Mouse (Mus musculus): ENCODE results near the gene Ctsa. TPM values are rescaled to one million over a fixed set of nuclear protein-coding genes. Genes with fewer than 3 reads are reported as not detected.

Ctsa gene
- polyA plus RNA-seq, 1 experiment from 2014 or later: 101 TPM

Other genes with a start within 250 kb of the Ctsa start
- not detected in 2 replicates for gene Wfdc6a, start 247.4 kb upstream of the Ctsa start, polyA plus RNA-seq (2015; fragmentation: Nextera tagmentation; extraction: Ambion mirVana)
- not detected in 2 replicates for gene Eppin, start 239.3 kb upstream of the Ctsa start, polyA plus RNA-seq (2015; fragmentation: Nextera tagmentation; extraction: Ambion mirVana)
- gene Wfdc6b, start 219.4 kb upstream of the Ctsa start, polyA plus RNA-seq (2015; fragmentation: Nextera tagmentation; extraction: Ambion mirVana): not detected in 2 replicates
- not detected in 2 replicates for gene Wfdc8, start 219.2 kb upstream of the Ctsa start, polyA plus RNA-seq (2015; fragmentation: Nextera tagmentation; extraction: Ambion mirVana)
- gene Wfdc16, start 194.1 kb upstream of the Ctsa start, polyA plus RNA-seq (2015; fragmentation: Nextera tagmentation; extraction: Ambion mirVana): not detected in 2 replicates
- gene Wfdc10, start 176.8 kb upstream of the Ctsa start, polyA plus RNA-seq (2015; fragmentation: Nextera tagmentation; extraction: Ambion mirVana): not detected in 2 replicates
- gene Wfdc9, start 176.3 kb upstream of the Ctsa start, polyA plus RNA-seq (2015; fragmentation: Nextera tagmentation; extraction: Ambion mirVana): 0.34 TPM in 1 of 2 replicates, not detected in the other
- not detected in 2 replicates for gene Wfdc11, start 158.8 kb upstream of the Ctsa start, polyA plus RNA-seq (2015; fragmentation: Nextera tagmentation; extraction: Ambion mirVana)
- not detected in 2 replicates for gene Wfdc13, start 147.8 kb upstream of the Ctsa start, polyA plus RNA-seq (2015; fragmentation: Nextera tagmentation; extraction: Ambion mirVana)
- not detected in 2 replicates for gene Spint4, start 134.4 kb upstream of the Ctsa start, polyA plus RNA-seq (2015; fragmentation: Nextera tagmentation; extraction: Ambion mirVana)
- not detected in 2 replicates for gene Spint5, start 117.6 kb upstream of the Ctsa start, polyA plus RNA-seq (2015; fragmentation: Nextera tagmentation; extraction: Ambion mirVana)
- 1.3 and 1.9 TPM in 2 replicates for gene Wfdc3, start 86.9 kb upstream of the Ctsa start, polyA plus RNA-seq (2015; fragmentation: Nextera tagmentation; extraction: Ambion mirVana)
- 52.7 and 55.4 TPM in 2 replicates for gene Dnttip1, start 86.9 kb upstream of the Ctsa start, polyA plus RNA-seq (2015; fragmentation: Nextera tagmentation; extraction: Ambion mirVana)
- 56.6 and 64.4 TPM in 2 replicates for gene Ube2c, start 63.0 kb upstream of the Ctsa start, polyA plus RNA-seq (2015; fragmentation: Nextera tagmentation; extraction: Ambion mirVana)
- not detected in 2 replicates for gene Tnnc2, start 52.9 kb upstream of the Ctsa start, polyA plus RNA-seq (2015; fragmentation: Nextera tagmentation; extraction: Ambion mirVana)
- 34.8 and 40.6 TPM in 2 replicates for gene Snx21, start 47.0 kb upstream of the Ctsa start, polyA plus RNA-seq (2015; fragmentation: Nextera tagmentation; extraction: Ambion mirVana)
- 20.0 and 20.2 TPM in 2 replicates for gene Acot8, start 28.0 kb upstream of the Ctsa start, polyA plus RNA-seq (2015; fragmentation: Nextera tagmentation; extraction: Ambion mirVana)
- gene Zswim3, start 27.8 kb upstream of the Ctsa start, polyA plus RNA-seq (2015; fragmentation: Nextera tagmentation; extraction: Ambion mirVana): 17.8 and 18.4 TPM in 2 replicates
- gene Zswim1, start 10.2 kb upstream of the Ctsa start, polyA plus RNA-seq (2015; fragmentation: Nextera tagmentation; extraction: Ambion mirVana): 28.3 and 31.3 TPM in 2 replicates
- not detected in 2 replicates for gene Spata25, start 4.3 kb upstream of the Ctsa start, polyA plus RNA-seq (2015; fragmentation: Nextera tagmentation; extraction: Ambion mirVana)
- 6.4 and 6.6 TPM in 2 replicates for gene Neurl2, start 583 bp downstream of the Ctsa start, polyA plus RNA-seq (2015; fragmentation: Nextera tagmentation; extraction: Ambion mirVana)
- 105 and 121 TPM in 2 replicates for gene Pltp, start 24.8 kb downstream of the Ctsa start, polyA plus RNA-seq (2015; fragmentation: Nextera tagmentation; extraction: Ambion mirVana)
- gene Pcif1, start 46.4 kb downstream of the Ctsa start, polyA plus RNA-seq (2015; fragmentation: Nextera tagmentation; extraction: Ambion mirVana): 85.3 and 93.1 TPM in 2 replicates
- 17.8 and 18.9 TPM in 2 replicates for gene Zfp335, start 78.9 kb downstream of the Ctsa start, polyA plus RNA-seq (2015; fragmentation: Nextera tagmentation; extraction: Ambion mirVana)
- gene Mmp9, start 107.9 kb downstream of the Ctsa start, polyA plus RNA-seq (2015; fragmentation: Nextera tagmentation; extraction: Ambion mirVana): 28.9 and 34.3 TPM in 2 replicates
- 63.8 and 64.0 TPM in 2 replicates for gene Slc12a5, start 127.9 kb downstream of the Ctsa start, polyA plus RNA-seq (2015; fragmentation: Nextera tagmentation; extraction: Ambion mirVana)
- 123 and 126 TPM in 2 replicates for gene Ncoa5, start 202.0 kb downstream of the Ctsa start, polyA plus RNA-seq (2015; fragmentation: Nextera tagmentation; extraction: Ambion mirVana)
- 5.5 and 6.3 TPM in 2 replicates for gene Cd40, start 222.8 kb downstream of the Ctsa start, polyA plus RNA-seq (2015; fragmentation: Nextera tagmentation; extraction: Ambion mirVana)

Measured in midbrain, embryonic 15.5 days (tissue).